23 mouse cellular contexts compared by ENCODE assay signal in the genomic region with DNA sequence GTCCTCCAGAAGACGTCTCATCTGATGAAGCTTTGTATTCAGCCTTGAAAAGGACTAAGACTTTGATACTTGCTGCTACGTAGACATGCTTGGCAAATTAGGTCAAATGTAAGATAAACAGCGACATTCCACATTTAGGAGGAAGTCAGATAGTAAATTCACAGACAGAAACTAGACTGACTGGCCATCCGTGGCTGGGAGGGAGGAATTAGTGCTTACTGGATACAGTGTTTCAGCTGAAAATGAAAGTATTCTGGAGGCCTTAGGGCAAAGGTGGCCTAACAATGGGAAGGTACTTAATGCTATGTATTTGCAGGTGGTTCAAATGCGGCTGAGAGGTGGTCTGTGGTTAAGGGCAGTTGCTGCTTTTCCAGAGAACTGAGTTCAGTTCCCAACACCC.
DNase-seq lines count a peak whose midpoint lies in the region; ATAC-seq and TF ChIP-seq lines count a peak whose summit lies in the region.
"Had no signal": no experiment of that assay in that cellular context is flagged by ENCODE, and none has a peak within 500 bp of the region (broad histone marks: within the 10 kb centered on the region; RNA-seq: fewer than 3 reads in every experiment).

No protein-coding gene starts in this region.

- TF ChIP-seq CTCF in liver, adult 2 months (IDR thresholded peaks at IDR 0.05; ENCODE audit: low read depth, low read length) = no peak
- no peak for TF ChIP-seq CTCF in MEL (IDR thresholded peaks at IDR 0.05 in 2 of 3, conservative IDR thresholded peaks at IDR 0.05 in 1 of 3; ENCODE audit: control insufficient read depth in 1 of 3, insufficient read depth in 1 of 3, low read depth in 2 of 3, low read length in 3 of 3, poor library complexity in 1 of 3, severe bottlenecking in 1 of 3)

- TF ChIP-seq POLR2A in liver, adult 2 months (IDR thresholded peaks at IDR 0.05; ENCODE audit: extremely low read depth, insufficient read depth, low read length) = no peak
- no peak for TF ChIP-seq POLR2A in MEL (IDR thresholded peaks at IDR 0.05; ENCODE audit: control insufficient read depth in 1 of 2, insufficient read depth in 1 of 2, low read depth in 1 of 2, low read length in 2 of 2, poor library complexity in 1 of 2)

- H3K27ac ChIP-seq in liver, adult 2 months (replicated peaks; ENCODE audit: insufficient read depth, low read depth, low read length) = no peak overlapping the region
- H3K27ac ChIP-seq in MEL (ENCODE audit: control insufficient read depth, low read depth, low read length) = no peak overlapping the region
- H3K27ac ChIP-seq: embryonic facial prominence, embryonic 15.5 days; hindbrain, embryonic 13.5 days; limb, embryonic 10.5 days; liver, embryonic 12.5 days; neural tube, embryonic 13.5 days had no signal

- peak; percentile 50; the same call in 1 of the 2 replicates for ATAC-seq in common myeloid progenitor, adult 5-6 weeks (replicated peaks; ENCODE audit: low read depth, poor library complexity, severe bottlenecking)
- ATAC-seq in megakaryocyte progenitor cell, adult 5-6 weeks (replicated peaks; ENCODE audit: poor library complexity) = peak; percentile 57
- ATAC-seq: activated CD4-positive, CD25-positive, alpha-beta regulatory T cell, adult 4 months; forebrain, postnatal 0 days; inflammation-experienced regulatory T-cells, adult 6 months; liver, embryonic 12.5 days had no signal

- H3K9ac ChIP-seq in liver, adult 2 months (ENCODE audit: low read depth, low read length) = no peak overlapping the region
- no peak overlapping the region for H3K9ac ChIP-seq in MEL (ENCODE audit: control insufficient read depth, low read depth, low read length, poor library complexity, severe bottlenecking)
- H3K9ac ChIP-seq: embryonic facial prominence, embryonic 15.5 days; forebrain, postnatal 0 days; hindbrain, embryonic 13.5 days; liver, embryonic 12.5 days; neural tube, embryonic 13.5 days had no signal

- H3K79me2 ChIP-seq in liver, adult 2 months (ENCODE audit: control insufficient read depth, insufficient read depth, low read length) = no peaks in the 10 kb centered on the region
- no peaks in the 10 kb centered on the region for H3K79me2 ChIP-seq in MEL (ENCODE audit: control insufficient read depth, insufficient read depth, low read length, poor library complexity)

- H3K27me3 ChIP-seq in liver, adult 2 months (ENCODE audit: control insufficient read depth, insufficient read depth, low read length) = no peaks in the 10 kb centered on the region
- no peaks in the 10 kb centered on the region; a peak in 2 of 4 replicates for H3K27me3 ChIP-seq in MEL (ENCODE audit: control insufficient read depth in 1 of 2, insufficient read depth in 2 of 2, low read length in 2 of 2)
- H3K27me3 ChIP-seq: embryonic facial prominence, embryonic 15.5 days; hindbrain, embryonic 13.5 days; liver, embryonic 12.5 days; neural tube, embryonic 13.5 days had no signal

- no peak for TF ChIP-seq RAD21 in MEL (IDR thresholded peaks at IDR 0.05; ENCODE audit: low read depth, low read length)

- H3K36me3 ChIP-seq in liver, adult 2 months (ENCODE audit: control insufficient read depth, insufficient read depth, low read length) = no peaks in the 10 kb centered on the region
- H3K36me3 ChIP-seq in MEL (ENCODE audit: control insufficient read depth in 1 of 2, insufficient read depth in 2 of 2, low read length in 2 of 2) = no peaks in the 10 kb centered on the region
- H3K36me3 ChIP-seq: embryonic facial prominence, embryonic 15.5 days; hindbrain, embryonic 13.5 days; limb, embryonic 10.5 days; liver, embryonic 12.5 days; neural tube, embryonic 13.5 days had no signal

- no peak overlapping the region for H3K4me3 ChIP-seq in liver, adult 2 months (ENCODE audit: insufficient read depth, low read depth, low read length)
- H3K4me3 ChIP-seq in MEL (ENCODE audit: control insufficient read depth in 1 of 2, insufficient read depth in 1 of 2, low read depth in 2 of 2, low read length in 2 of 2) = no peak overlapping the region
- H3K4me3 ChIP-seq: embryonic facial prominence, embryonic 15.5 days; hindbrain, embryonic 13.5 days; limb, embryonic 10.5 days; liver, embryonic 12.5 days; neural tube, embryonic 13.5 days had no signal

- H3K9me3 ChIP-seq in MEL (replicated peaks; ENCODE audit: insufficient read depth, low read length) = no peaks in the 10 kb centered on the region
- H3K9me3 ChIP-seq: embryonic facial prominence, embryonic 15.5 days; hindbrain, embryonic 13.5 days; limb, embryonic 10.5 days; liver, embryonic 12.5 days; neural tube, embryonic 13.5 days had no signal

- peak; percentile 9 for DNase-seq in liver, adult 2 months (ENCODE audit: extremely low read depth, low read depth, low spot score)
- DNase-seq in liver = no peak
- DNase-seq in MEL (ENCODE audit: low read depth, low spot score) = peak; percentile 12
- DNase-seq in adrenal gland, adult (ENCODE audit: inconsistent age in 2 of 2, low spot score in 1 of 2) = no peak
- DNase-seq in layer of hippocampus, postnatal 14 days (ENCODE audit: low spot score in 2 of 2) = no peak
- no peak for DNase-seq in left cerebral cortex, adult 9 months (ENCODE audit: low spot score in 2 of 2)
- DNase-seq: adrenal gland, postnatal 25 days; cerebellum, adult 11-12 months; cerebellum, postnatal 14 days; forebrain, postnatal 0 days; layer of hippocampus, postnatal 36 days; lung, adult 2 months; midbrain, embryonic 14.5 days; thymus, postnatal 36 days had no signal

- no peak for TF ChIP-seq EP300 in MEL (IDR thresholded peaks at IDR 0.05; ENCODE audit: low read depth in 1 of 2, low read length in 2 of 2)

- no peaks in the 10 kb centered on the region; the same call in none of the 2 replicates for H3K4me1 ChIP-seq in liver, adult 2 months (ENCODE audit: control insufficient read depth, insufficient read depth, low read length)
- H3K4me1 ChIP-seq in MEL (ENCODE audit: control insufficient read depth in 1 of 2, insufficient read depth in 2 of 2, low read length in 2 of 2) = peaks cover 0 to 6% of the 10 kb centered on the region in 2 experiments; a peak in 1 of 4 replicates
- H3K4me1 ChIP-seq: embryonic facial prominence, embryonic 15.5 days; hindbrain, embryonic 13.5 days; limb, embryonic 10.5 days; liver, embryonic 12.5 days; neural tube, embryonic 13.5 days had no signal

- 49% methylated on average over 5 of the region's 5 CpGs for WGBS in liver, adult 2 months

TF ChIP-seq in MEL, 35 proteins besides CTCF, POLR2A, EP300 and RAD21:
- TF ChIP-seq HCFC1 (IDR thresholded peaks at IDR 0.05; ENCODE audit: low read depth, low read length) = no peak
- TF ChIP-seq TBP (IDR thresholded peaks at IDR 0.05; ENCODE audit: low read depth, low read length) = no peak
- no peak for TF ChIP-seq MYB (IDR thresholded peaks at IDR 0.05; ENCODE audit: low read depth, low read length)
- no peak for TF ChIP-seq POLR2AphosphoS2 (IDR thresholded peaks at IDR 0.05; ENCODE audit: low read length)
- no peak for TF ChIP-seq UBTF (IDR thresholded peaks at IDR 0.05; ENCODE audit: borderline replicate concordance, insufficient read depth, low read depth, low read length)
- TF ChIP-seq TAL1 (IDR thresholded peaks at IDR 0.05; ENCODE audit: low read length) = no peak
- no peak for TF ChIP-seq ZNF384 (IDR thresholded peaks at IDR 0.05; ENCODE audit: low read depth, low read length)

Comparison
In these comparisons a context has a peak if more than half of its experiments do, and no peak if none do; other contexts are left out.
1. DNase-seq: peak in liver, adult 2 months (single experiment) and MEL (single experiment); none in liver (single experiment), adrenal gland, adult (0 of 2), layer of hippocampus, postnatal 14 days (0 of 2) and left cerebral cortex, adult 9 months (0 of 2).